Mouse (Mus musculus): Measurements from ENCODE around the gene Pnpla3.

Pnpla3 gene

GRCm38 (mm10) chr15:84171166-84171565 is 3.5 kb downstream of the Pnpla3 start:
- no peak for DNase-seq (ENCODE audit: low read depth, low spot score)

GRCm38 (mm10) chr15:84178733-84179132 is 11.1 kb downstream of the Pnpla3 start:
- no peak for DNase-seq (ENCODE audit: low read depth, low spot score)

- no peak for DNase-seq (ENCODE audit: low read depth, low spot score)
Observed at GRCm38 (mm10) chr15:84182000-84182399, 14.4 kb downstream of the Pnpla3 start.

- DNase-seq (ENCODE audit: low read depth, low spot score), result no peak
Observed at GRCm38 (mm10) chr15:84183967-84184366, 16.3 kb downstream of the Pnpla3 start.

- no peak for DNase-seq (ENCODE audit: low read depth, low spot score)
Observed at GRCm38 (mm10) chr15:84186196-84186595, 18.6 kb downstream of the Pnpla3 start.

- DNase-seq (ENCODE audit: low read depth, low spot score), result no peak
Observed at GRCm38 (mm10) chr15:84188887-84189530, 21.4 kb downstream of the Pnpla3 start.

- no peak for DNase-seq (ENCODE audit: low read depth, low spot score)
Observed at GRCm38 (mm10) chr15:84189881-84190280, 22.2 kb downstream of the Pnpla3 start.

GRCm38 (mm10) chr15:84191724-84192057 is 24.1 kb downstream of the Pnpla3 start:
- no peak for DNase-seq (ENCODE audit: low read depth, low spot score)

GRCm38 (mm10) chr15:84192058-84192791 is 24.6 kb downstream of the Pnpla3 start, which contains the start of gene Samm50:
Gene Samm50 (plus strand): TSS chr15:84192241.
- peak; percentile 84 for DNase-seq (ENCODE audit: low read depth, low spot score)

- DNase-seq (ENCODE audit: low read depth, low spot score), result no peak
Observed at GRCm38 (mm10) chr15:84196486-84197165, 29.0 kb downstream of the Pnpla3 start.

- DNase-seq (ENCODE audit: low read depth, low spot score), result no peak
Observed at GRCm38 (mm10) chr15:84207327-84207726, 39.7 kb downstream of the Pnpla3 start.

- peak; percentile 71 for DNase-seq (ENCODE audit: low read depth, low spot score)
Observed at GRCm38 (mm10) chr15:84209517-84210412, 42.1 kb downstream of the Pnpla3 start.

GRCm38 (mm10) chr15:84210461-84210860 is 42.8 kb downstream of the Pnpla3 start:
- no peak for DNase-seq (ENCODE audit: low read depth, low spot score)

- no peak for DNase-seq (ENCODE audit: low read depth, low spot score)
Observed at GRCm38 (mm10) chr15:84210941-84211340, 43.3 kb downstream of the Pnpla3 start.

- no peak for DNase-seq (ENCODE audit: low read depth, low spot score)
Observed at GRCm38 (mm10) chr15:84211564-84211963, 43.9 kb downstream of the Pnpla3 start.

GRCm38 (mm10) chr15:84212031-84212755 is 44.6 kb downstream of the Pnpla3 start:
- DNase-seq (ENCODE audit: low read depth, low spot score), result peak; percentile 80

GRCm38 (mm10) chr15:84212756-84213105 is 45.1 kb downstream of the Pnpla3 start:
- DNase-seq (ENCODE audit: low read depth, low spot score), result no peak

- no peak for DNase-seq (ENCODE audit: low read depth, low spot score)
Observed at GRCm38 (mm10) chr15:84213162-84213739, 45.6 kb downstream of the Pnpla3 start.

- DNase-seq (ENCODE audit: low read depth, low spot score), result no peak
Observed at GRCm38 (mm10) chr15:84214476-84214875, 46.8 kb downstream of the Pnpla3 start.

- DNase-seq (ENCODE audit: low read depth, low spot score), result no peak
Observed at GRCm38 (mm10) chr15:84215273-84215672, 47.6 kb downstream of the Pnpla3 start.

- DNase-seq (ENCODE audit: low read depth, low spot score), result no peak
Observed at GRCm38 (mm10) chr15:84216026-84216425, 48.4 kb downstream of the Pnpla3 start.

Data from c-Kit-negative CD71-positive TER-119-positive erythroid progenitor cells, embryonic 14.5 days (primary cell).